Comparison of ENCODE assay signal across 14 mouse cellular contexts in the genomic region with DNA sequence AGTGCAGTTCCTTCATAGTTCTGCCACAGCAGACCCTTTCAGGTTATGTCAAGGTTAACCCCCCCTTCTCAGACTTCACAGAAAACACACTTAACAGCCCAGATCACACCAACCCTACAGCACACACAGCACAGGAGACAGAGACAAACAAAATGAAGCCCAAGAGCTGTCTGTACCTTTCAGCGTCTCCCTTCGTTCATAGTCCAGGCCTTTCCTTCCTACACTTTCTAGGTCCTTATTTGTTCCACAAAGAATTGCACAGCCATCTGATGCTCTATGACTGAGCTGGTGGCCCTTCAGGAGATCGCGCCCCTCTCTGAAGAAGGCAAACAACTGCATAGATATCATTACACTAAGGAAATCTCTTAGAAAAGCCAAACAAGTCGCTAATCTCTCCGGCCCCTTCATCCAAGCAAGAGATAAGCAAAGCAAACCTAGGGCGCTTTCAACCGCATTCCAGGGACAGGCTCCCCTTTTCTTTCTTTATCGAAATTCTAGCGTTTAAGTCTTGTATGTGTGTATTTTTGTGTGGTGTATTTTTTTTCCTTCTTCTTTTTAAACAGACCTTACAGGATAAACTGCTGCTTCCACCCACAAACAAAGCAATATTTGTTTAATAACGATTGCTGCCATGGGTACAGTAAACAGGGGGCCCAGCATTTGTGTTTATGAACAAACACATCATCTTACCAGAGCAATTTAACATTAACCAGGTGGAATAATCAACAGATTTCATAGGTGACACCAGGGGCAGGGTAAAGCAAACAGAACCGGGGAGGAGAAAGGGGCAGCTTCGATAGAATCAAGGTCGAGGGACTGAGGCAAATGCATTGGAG.
A peak's percentile ranks its signal among the peaks of the same experiment; 100 is the strongest.
DNase-seq lines count a peak whose midpoint lies in the region; ATAC-seq and TF ChIP-seq lines count a peak whose summit lies in the region.
"Had no signal": no experiment of that assay in that cellular context is flagged by ENCODE, and none has a peak within 500 bp of the region (broad histone marks: within the 10 kb centered on the region; RNA-seq: fewer than 3 reads in every experiment).

No protein-coding gene starts in this region.

- H3K4me2 ChIP-seq in heart, embryonic 14.5 days (ENCODE audit: low read length): peak overlapping the region; percentile 45
- peak overlapping the region; percentile 43 for H3K4me2 ChIP-seq in liver, embryonic 15.5 days
- H3K4me2 ChIP-seq: limb, embryonic 15.5 days; neural tube, embryonic 13.5 days had no signal

- TF ChIP-seq CTCF in spleen, adult 2 months (IDR thresholded peaks at IDR 0.05; ENCODE audit: extremely low read depth, insufficient read depth, insufficient read length, insufficient replicate concordance): no peak

- intact Hi-C loops in heart, postnatal 25 days (cut with DNase I): no loop called here

- H3K27ac ChIP-seq in heart, embryonic 14.5 days (replicated peaks in 1 of 2; ENCODE audit: control insufficient read depth in 1 of 2, insufficient read depth in 1 of 2, low read depth in 2 of 2, low read length in 2 of 2): peak overlapping the region; percentile 24 to 73; a peak in 2 of 4 replicates
- H3K27ac ChIP-seq in spleen, adult 2 months (ENCODE audit: insufficient read depth, low read length): peak overlapping the region; percentile 1; the same call in 1 of the 2 replicates
- H3K27ac ChIP-seq in liver, embryonic 15.5 days (replicated peaks): peak overlapping the region; percentile 67
- H3K27ac ChIP-seq in limb, embryonic 10.5 days: no peak overlapping the region
- H3K27ac ChIP-seq: limb, embryonic 15.5 days; neural tube, embryonic 13.5 days had no signal

- H3K4me3 ChIP-seq in heart, embryonic 14.5 days (ENCODE audit: control insufficient read depth in 1 of 2, insufficient read depth in 1 of 2, low read depth in 1 of 2, low read length in 2 of 2): no peak overlapping the region
- no peak overlapping the region for H3K4me3 ChIP-seq in spleen, adult 2 months (ENCODE audit: extremely low read depth, insufficient read depth, insufficient read length)
- no peak overlapping the region; the same call in 1 of the 2 replicates for H3K4me3 ChIP-seq in liver, embryonic 15.5 days (replicated peaks)
- H3K4me3 ChIP-seq in limb, embryonic 10.5 days: no peak overlapping the region
- H3K4me3 ChIP-seq: limb, embryonic 15.5 days; neural tube, embryonic 13.5 days had no signal

- H3K9me3 ChIP-seq in heart, embryonic 14.5 days (ENCODE audit: control insufficient read depth, low read length): no peaks in the 10 kb centered on the region
- H3K9me3 ChIP-seq in liver, embryonic 15.5 days (replicated peaks): no peaks in the 10 kb centered on the region
- H3K9me3 ChIP-seq in limb, embryonic 10.5 days (replicated peaks): no peaks in the 10 kb centered on the region
- H3K9me3 ChIP-seq: limb, embryonic 15.5 days; neural tube, embryonic 13.5 days had no signal

- H3K9ac ChIP-seq in heart, embryonic 14.5 days (ENCODE audit: low read length): peak overlapping the region; percentile 28; the same call in 1 of the 2 replicates
- no peak overlapping the region for H3K9ac ChIP-seq in liver, embryonic 15.5 days
- H3K9ac ChIP-seq: limb, embryonic 15.5 days; neural tube, embryonic 13.5 days had no signal

- peaks cover 23 to 39% of the 10 kb centered on the region in 2 experiments for H3K4me1 ChIP-seq in heart, embryonic 14.5 days (ENCODE audit: control insufficient read depth in 2 of 2, insufficient read depth in 2 of 2, low read length in 2 of 2)
- peaks cover 20% of the 10 kb centered on the region for H3K4me1 ChIP-seq in spleen, adult 2 months (ENCODE audit: control insufficient read depth, insufficient read depth, insufficient read length)
- peaks cover 34% of the 10 kb centered on the region for H3K4me1 ChIP-seq in liver, embryonic 15.5 days (replicated peaks)
- H3K4me1 ChIP-seq in limb, embryonic 10.5 days: no peaks in the 10 kb centered on the region
- H3K4me1 ChIP-seq: neural tube, embryonic 13.5 days had no signal

- no peaks in the 10 kb centered on the region for H3K27me3 ChIP-seq in heart, embryonic 14.5 days (ENCODE audit: control insufficient read depth, insufficient read depth, low read length)
- H3K27me3 ChIP-seq in spleen, adult 2 months (ENCODE audit: control insufficient read depth, insufficient read depth, low read length): no peaks in the 10 kb centered on the region
- no peaks in the 10 kb centered on the region for H3K27me3 ChIP-seq in liver, embryonic 15.5 days
- H3K27me3 ChIP-seq in limb, embryonic 10.5 days (ENCODE audit: low read depth, poor library complexity, severe bottlenecking): no peaks in the 10 kb centered on the region
- H3K27me3 ChIP-seq: limb, embryonic 15.5 days; neural tube, embryonic 13.5 days had no signal

- no peaks in the 10 kb centered on the region for H3K36me3 ChIP-seq in heart, embryonic 14.5 days (ENCODE audit: control insufficient read depth, insufficient read depth, low read length)
- peaks cover 3% of the 10 kb centered on the region for H3K36me3 ChIP-seq in spleen, adult 2 months (ENCODE audit: control insufficient read depth, insufficient read depth, low read length)
- H3K36me3 ChIP-seq in liver, embryonic 15.5 days (replicated peaks): no peaks in the 10 kb centered on the region
- no peaks in the 10 kb centered on the region for H3K36me3 ChIP-seq in limb, embryonic 10.5 days
- H3K36me3 ChIP-seq: limb, embryonic 15.5 days; neural tube, embryonic 13.5 days had no signal

- no peak for DNase-seq in heart, postnatal 25 days (ENCODE audit: low spot score)
- DNase-seq in spleen, adult 2 months (ENCODE audit: low read depth in 1 of 2, low spot score in 2 of 2): no peak
- no peak for DNase-seq in spleen, postnatal 10 days (ENCODE audit: low spot score in 2 of 2)
- DNase-seq in yolk sac, embryonic 10.5 days (ENCODE audit: low spot score): peak; percentile 49
- DNase-seq in limb, embryonic 10.5 days (ENCODE audit: low spot score): no peak
- DNase-seq in adrenal gland, adult 8-10 months: no peak
- DNase-seq: cerebellum, adult 9-11 months; kidney, postnatal 4 days; thymus, postnatal 36 days had no signal

- no peak for ATAC-seq in heart, embryonic 14.5 days (ENCODE audit: insufficient number of reproducible peaks, insufficient read depth, low FRiP score, low read depth)
- ATAC-seq in liver, embryonic 15.5 days (ENCODE audit: insufficient read depth): no peak
- ATAC-seq: midbrain, embryonic 16.5 days had no signal

- WGBS in heart, embryonic 14.5 days: 17% methylated on average over 14 of the region's 14 CpGs
- WGBS in spleen, adult 2 months: 86% methylated on average over 14 of the region's 14 CpGs
- WGBS in liver, embryonic 15.5 days (ENCODE audit: insufficient replicate concordance): 38% methylated on average over 14 of the region's 14 CpGs
- 81% methylated on average over 14 of the region's 14 CpGs for WGBS in limb, embryonic 10.5 days

- TF ChIP-seq POLR2A in spleen, adult 2 months (IDR thresholded peaks at IDR 0.05; ENCODE audit: low read depth, low read length): no peak
